Mouse (Mus musculus): Measurements from ENCODE around the gene Terb1.

DNA sequence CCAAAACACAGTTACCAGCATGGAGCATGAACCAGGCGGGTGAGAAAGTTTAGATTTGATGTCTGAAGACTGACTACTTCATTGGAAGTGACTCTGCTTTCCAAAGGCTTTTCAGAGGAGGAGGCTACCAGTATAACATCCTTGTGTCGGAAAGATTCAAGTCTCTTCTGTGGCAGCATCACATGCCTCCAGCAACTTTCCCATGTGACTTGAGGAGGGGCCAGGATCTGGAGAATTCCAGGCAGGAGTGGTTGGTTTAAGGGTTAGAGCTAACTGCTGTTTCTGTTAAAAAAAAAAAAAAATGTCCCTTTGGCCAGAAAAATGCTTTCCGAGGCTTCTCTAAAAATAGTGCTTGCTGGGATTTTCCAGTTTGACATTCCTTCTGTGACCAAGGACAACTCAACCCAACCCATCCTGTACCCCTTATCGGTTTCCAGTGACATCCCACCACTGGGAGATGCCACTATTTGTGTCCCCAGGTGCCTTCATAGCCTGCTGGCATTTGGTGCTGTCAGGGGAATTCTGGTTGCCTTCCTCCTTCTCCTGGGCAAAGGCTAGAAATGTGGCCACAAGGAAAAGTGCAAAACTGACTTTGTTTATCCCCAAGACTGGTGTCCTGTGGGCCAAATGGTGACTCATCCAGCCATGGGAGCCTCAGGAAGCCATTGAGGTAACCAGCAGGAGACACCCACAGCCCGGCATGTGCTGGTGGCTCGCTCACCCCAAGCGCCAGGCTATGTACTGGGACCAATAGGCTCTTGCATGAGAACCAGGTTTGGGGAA is 101.2 kb downstream of the Terb1 start:
- TF ChIP-seq POLR2A (IDR thresholded peaks at IDR 0.05; ENCODE audit: low read depth, low read length), result no peak
- no peak for TF ChIP-seq CTCF (conservative IDR thresholded peaks at IDR 0.05; ENCODE audit: insufficient read depth, insufficient read length, low read depth, low read length)

Measured in kidney, adult 2 months (tissue).